Mouse (Mus musculus): ENCODE measurements around the gene Htatip2. TPM values are rescaled to one million over a fixed set of nuclear protein-coding genes. Genes with fewer than 3 reads are reported as not detected.

Gene Htatip2
- polyA plus RNA-seq, 1 experiment, result 1.3 TPM

- H3K9me3 ChIP-seq (ENCODE audit: control insufficient read depth, low read length), result no peaks in the 10 kb centered on the region
- TF ChIP-seq TAL1 (IDR thresholded peaks at IDR 0.05; ENCODE audit: low read length) (no peak), GATA1 (IDR thresholded peaks at IDR 0.05; ENCODE audit: low read length) (no peak)
- no peaks in the 10 kb centered on the region for H3K27me3 ChIP-seq (ENCODE audit: control insufficient read depth)
- H3K36me3 ChIP-seq (ENCODE audit: control insufficient read depth), result peaks cover 64% of the 10 kb centered on the region
- peaks cover 23% of the 10 kb centered on the region for H3K4me1 ChIP-seq (ENCODE audit: control insufficient read depth)
- no peak overlapping the region for H3K4me3 ChIP-seq (replicated peaks)
Measured at GRCm38 (mm10) chr7:49804638-49805165, 45.8 kb downstream of the Htatip2 start.

DNA sequence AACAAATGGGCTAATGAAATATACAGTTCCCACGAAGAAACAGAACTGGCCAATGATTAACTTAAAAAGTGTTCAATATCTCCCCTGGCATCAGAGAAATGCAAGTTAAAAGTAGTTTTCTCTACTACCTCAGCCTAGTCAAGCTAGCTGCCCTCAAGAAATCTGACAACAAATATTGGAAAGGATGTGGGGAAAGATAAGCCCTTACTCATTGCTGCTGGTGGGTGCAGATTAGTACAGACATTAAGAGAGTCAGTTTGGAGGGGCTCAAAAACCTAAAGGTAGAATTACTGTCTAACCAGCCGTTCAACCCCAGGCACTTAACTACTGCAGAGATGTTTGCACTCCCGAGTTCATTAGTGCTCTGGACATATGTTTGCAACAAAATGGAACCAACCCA is 46.7 kb downstream of the Htatip2 start:
- no peaks in the 10 kb centered on the region for H3K9me3 ChIP-seq (ENCODE audit: control insufficient read depth, low read length)
- peaks cover 60% of the 10 kb centered on the region for H3K36me3 ChIP-seq (ENCODE audit: control insufficient read depth)
- no peaks in the 10 kb centered on the region for H3K27me3 ChIP-seq (ENCODE audit: control insufficient read depth)
- no peak overlapping the region for H3K4me3 ChIP-seq (replicated peaks)
- H3K4me1 ChIP-seq (ENCODE audit: control insufficient read depth), result peaks cover 23% of the 10 kb centered on the region
- TF ChIP-seq GATA1 (IDR thresholded peaks at IDR 0.05; ENCODE audit: low read length) (no peak), TAL1 (IDR thresholded peaks at IDR 0.05; ENCODE audit: low read length) (no peak)

DNA sequence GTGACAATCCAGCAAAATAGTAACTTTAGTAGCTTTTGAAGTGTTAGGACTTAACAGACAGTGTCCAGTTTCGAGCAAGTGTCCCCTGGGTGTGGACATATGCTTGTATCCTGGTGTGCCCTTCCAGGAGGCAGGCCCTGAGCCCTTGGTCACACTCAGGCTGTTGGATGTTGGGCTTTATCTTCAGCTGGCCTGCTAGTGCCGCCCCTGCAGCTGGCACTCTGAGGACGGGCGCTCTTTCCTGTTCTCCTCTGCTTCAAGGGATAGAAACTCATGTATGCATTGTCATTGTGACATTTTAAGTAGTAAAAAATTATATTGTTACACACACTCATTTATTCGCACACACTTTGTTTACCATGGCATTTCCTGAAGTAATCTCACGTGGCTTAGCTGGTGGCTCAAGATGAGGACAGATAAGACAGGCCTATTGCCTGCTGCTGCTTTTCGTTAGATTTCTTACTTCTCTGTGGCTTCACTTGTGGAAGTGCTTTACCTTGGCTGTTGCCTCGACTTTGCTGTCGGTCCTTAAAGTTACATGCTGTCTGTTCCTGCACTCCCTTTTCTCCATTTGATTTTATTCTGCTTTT is 48.3 kb downstream of the Htatip2 start:
- TF ChIP-seq TAL1 (IDR thresholded peaks at IDR 0.05; ENCODE audit: low read length), result no peak
- TF ChIP-seq GATA1 (IDR thresholded peaks at IDR 0.05; ENCODE audit: low read length), result no peak
- Histone ChIP-seq H3K9me3 (ENCODE audit: control insufficient read depth, low read length) (no peaks in the 10 kb centered on the region), H3K4me3 (replicated peaks) (no peak overlapping the region), H3K4me1 (ENCODE audit: control insufficient read depth) (peaks cover 23% of the 10 kb centered on the region), H3K27me3 (ENCODE audit: control insufficient read depth) (no peaks in the 10 kb centered on the region), H3K36me3 (ENCODE audit: control insufficient read depth) (peaks cover 58% of the 10 kb centered on the region)

DNA sequence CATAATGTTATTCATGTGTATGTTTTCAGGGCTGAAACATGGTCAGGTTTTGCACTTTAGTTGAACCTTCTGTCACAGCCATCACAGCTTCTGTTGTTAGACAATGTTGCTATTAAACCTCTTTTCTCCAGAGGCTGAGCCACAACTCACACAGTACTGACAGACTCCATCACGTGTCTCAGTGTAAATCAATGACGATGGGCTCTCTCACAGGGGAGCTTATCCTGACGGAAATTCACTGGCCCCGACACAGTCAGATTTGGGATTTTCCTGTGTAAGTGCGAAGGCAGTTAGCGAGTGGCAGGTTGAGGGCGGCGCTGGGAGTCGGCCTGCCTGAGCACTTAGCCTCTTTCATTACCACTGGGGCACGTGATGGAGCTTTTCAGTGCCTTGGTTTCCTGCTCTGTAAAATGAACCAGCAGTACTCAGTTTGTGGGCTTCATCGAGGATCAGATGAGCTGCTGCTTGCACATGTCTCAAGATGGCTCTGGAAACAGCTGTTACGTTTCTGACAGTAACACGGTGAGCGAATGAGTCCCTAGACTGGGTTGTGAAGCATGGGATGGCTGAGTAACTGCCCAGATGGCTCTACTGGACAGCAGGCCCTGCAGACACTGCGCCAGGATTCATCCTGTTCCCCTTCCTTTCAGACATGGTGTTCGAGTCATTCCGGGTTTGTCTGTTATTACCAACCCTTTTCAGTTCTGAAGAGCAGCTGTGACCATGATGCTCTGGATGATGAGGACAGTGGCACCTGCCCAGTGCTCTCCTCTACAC is 49.1 kb downstream of the Htatip2 start:
- Histone ChIP-seq H3K4me1 (ENCODE audit: control insufficient read depth) (peaks cover 23% of the 10 kb centered on the region), H3K36me3 (ENCODE audit: control insufficient read depth) (peaks cover 55% of the 10 kb centered on the region), H3K9me3 (ENCODE audit: control insufficient read depth, low read length) (no peaks in the 10 kb centered on the region), H3K27me3 (ENCODE audit: control insufficient read depth) (no peaks in the 10 kb centered on the region), H3K4me3 (replicated peaks) (no peak overlapping the region)
- TF ChIP-seq GATA1 (IDR thresholded peaks at IDR 0.05; ENCODE audit: low read length) (no peak), TAL1 (IDR thresholded peaks at IDR 0.05; ENCODE audit: low read length) (no peak)

DNA sequence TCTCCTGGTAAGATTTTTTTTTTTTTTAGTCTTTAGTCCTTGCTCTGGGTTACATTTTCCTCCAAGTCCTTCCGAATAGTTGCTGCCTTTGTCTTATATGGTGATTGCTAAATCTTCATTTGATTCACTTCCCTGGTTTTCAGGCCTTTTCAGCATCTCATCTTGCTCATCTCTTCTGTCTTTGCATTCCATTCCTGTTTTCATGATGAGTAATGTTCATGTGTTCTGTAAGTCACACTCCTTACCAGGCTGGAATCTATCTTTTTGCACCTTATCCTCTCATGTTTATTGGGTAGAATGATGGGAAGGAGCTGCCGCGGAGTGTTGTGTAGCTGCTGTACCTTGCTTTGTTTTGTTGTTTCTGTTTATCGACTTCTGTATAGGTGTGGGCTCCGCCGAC is 50.2 kb downstream of the Htatip2 start:
- H3K27me3 ChIP-seq (ENCODE audit: control insufficient read depth), result no peaks in the 10 kb centered on the region
- H3K4me1 ChIP-seq (ENCODE audit: control insufficient read depth), result peaks cover 23% of the 10 kb centered on the region
- peaks cover 52% of the 10 kb centered on the region for H3K36me3 ChIP-seq (ENCODE audit: control insufficient read depth)
- no peak for TF ChIP-seq TAL1 (IDR thresholded peaks at IDR 0.05; ENCODE audit: low read length)
- no peak for TF ChIP-seq GATA1 (IDR thresholded peaks at IDR 0.05; ENCODE audit: low read length)
- H3K9me3 ChIP-seq (ENCODE audit: control insufficient read depth, low read length), result no peaks in the 10 kb centered on the region
- H3K4me3 ChIP-seq (replicated peaks), result no peak overlapping the region

GRCm38 (mm10) chr7:49809562-49809961 is 50.6 kb downstream of the Htatip2 start:
- H3K36me3 ChIP-seq (ENCODE audit: control insufficient read depth), result peaks cover 52% of the 10 kb centered on the region
- peaks cover 20% of the 10 kb centered on the region for H3K4me1 ChIP-seq (ENCODE audit: control insufficient read depth)
- no peaks in the 10 kb centered on the region for H3K9me3 ChIP-seq (ENCODE audit: control insufficient read depth, low read length)
- no peak overlapping the region for H3K4me3 ChIP-seq (replicated peaks)
- TF ChIP-seq TAL1 (IDR thresholded peaks at IDR 0.05; ENCODE audit: low read length) (no peak), GATA1 (IDR thresholded peaks at IDR 0.05; ENCODE audit: low read length) (no peak)
- no peaks in the 10 kb centered on the region for H3K27me3 ChIP-seq (ENCODE audit: control insufficient read depth)

GRCm38 (mm10) chr7:49811346-49811745 is 52.4 kb downstream of the Htatip2 start:
- Histone ChIP-seq H3K4me3 (replicated peaks) (no peak overlapping the region), H3K36me3 (ENCODE audit: control insufficient read depth) (peaks cover 50% of the 10 kb centered on the region), H3K27me3 (ENCODE audit: control insufficient read depth) (no peaks in the 10 kb centered on the region), H3K4me1 (ENCODE audit: control insufficient read depth) (peaks cover 5% of the 10 kb centered on the region), H3K9me3 (ENCODE audit: control insufficient read depth, low read length) (no peaks in the 10 kb centered on the region)
- TF ChIP-seq GATA1 (IDR thresholded peaks at IDR 0.05; ENCODE audit: low read length) (no peak), TAL1 (IDR thresholded peaks at IDR 0.05; ENCODE audit: low read length) (no peak)

DNA sequence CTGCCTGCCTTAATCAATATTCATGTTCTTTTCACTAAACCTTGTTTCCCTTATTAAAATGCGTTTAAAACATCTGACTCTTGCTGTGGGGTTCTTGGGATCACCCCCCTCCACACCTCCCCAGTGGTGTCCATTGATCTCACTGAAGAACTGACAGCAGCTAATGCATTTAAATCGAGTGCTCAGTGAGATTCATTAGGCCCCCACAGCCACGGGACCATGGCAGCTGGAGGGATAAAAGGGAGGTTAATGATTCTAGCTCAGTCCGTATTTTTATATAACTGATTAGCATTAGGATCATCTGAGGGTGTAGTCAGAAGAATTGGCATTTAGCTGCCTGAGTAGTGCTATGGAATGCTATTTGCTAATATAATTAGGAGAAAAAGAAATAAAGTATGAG is 60.5 kb downstream of the Htatip2 start:
- H3K9me3 ChIP-seq (ENCODE audit: control insufficient read depth, low read length), result no peaks in the 10 kb centered on the region
- H3K36me3 ChIP-seq (ENCODE audit: control insufficient read depth), result peaks cover 43% of the 10 kb centered on the region

DNA sequence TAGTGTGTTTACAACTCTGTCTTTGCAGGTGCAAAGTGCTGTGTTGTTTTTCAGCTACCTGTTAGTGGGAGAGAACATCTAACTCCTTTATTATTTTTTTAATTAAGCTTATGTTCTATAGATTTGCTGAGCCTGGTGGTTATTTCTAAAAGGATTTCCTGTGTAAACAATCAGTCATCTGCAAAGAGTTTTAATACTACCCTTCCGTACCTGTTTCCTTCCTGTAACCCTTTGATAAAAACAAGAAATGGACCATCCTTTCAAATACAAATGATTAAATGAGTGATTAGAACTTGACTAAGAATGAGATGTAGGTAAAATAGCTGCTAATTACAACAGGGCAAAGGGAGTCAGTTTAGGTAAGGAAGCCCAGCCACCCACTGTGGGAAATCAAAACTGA is 62.5 kb downstream of the Htatip2 start:
- no peaks in the 10 kb centered on the region for H3K9me3 ChIP-seq (ENCODE audit: control insufficient read depth, low read length)
- H3K4me3 ChIP-seq (replicated peaks), result no peak overlapping the region
- H3K36me3 ChIP-seq (ENCODE audit: control insufficient read depth), result peaks cover 43% of the 10 kb centered on the region
- no peaks in the 10 kb centered on the region for H3K27me3 ChIP-seq (ENCODE audit: control insufficient read depth)
- H3K4me1 ChIP-seq (ENCODE audit: control insufficient read depth), result no peaks in the 10 kb centered on the region
- TF ChIP-seq TAL1 (IDR thresholded peaks at IDR 0.05; ENCODE audit: low read length) (no peak), GATA1 (IDR thresholded peaks at IDR 0.05; ENCODE audit: low read length) (no peak)

More for the DNA sequence above, 60.5 kb downstream of the Htatip2 start:
- Histone ChIP-seq H3K4me1 (ENCODE audit: control insufficient read depth) (no peaks in the 10 kb centered on the region), H3K27me3 (ENCODE audit: control insufficient read depth) (no peaks in the 10 kb centered on the region), H3K4me3 (replicated peaks) (no peak overlapping the region)
- TF ChIP-seq TAL1 (IDR thresholded peaks at IDR 0.05; ENCODE audit: low read length), result no peak
- no peak for TF ChIP-seq GATA1 (IDR thresholded peaks at IDR 0.05; ENCODE audit: low read length)

Measured in erythroblast, embryonic 14.5 days (primary cell).